8 mouse cellular contexts compared by ENCODE assay signal in the genomic region with DNA sequence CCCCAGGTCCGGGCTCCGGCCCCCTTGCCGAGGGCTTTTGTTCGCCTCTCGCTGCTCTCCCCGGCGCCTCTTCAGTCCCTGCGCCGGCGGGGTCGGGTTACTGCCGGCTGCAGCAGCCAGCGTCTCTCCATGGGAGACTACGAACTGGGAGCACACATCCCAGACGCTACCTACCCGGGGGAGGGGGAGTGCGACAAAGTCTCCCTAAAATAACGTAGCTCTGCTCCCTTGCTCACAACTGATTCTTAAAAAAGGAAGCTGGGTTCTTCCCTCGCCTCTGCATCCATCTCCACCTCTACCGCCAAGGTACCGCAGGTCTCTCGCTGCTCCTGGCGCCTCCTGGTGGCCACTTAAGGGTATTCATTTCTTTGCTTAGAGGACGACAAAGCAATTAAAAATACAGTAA. TPM values are rescaled to one million over a fixed set of nuclear protein-coding genes. Genes with fewer than 3 reads are reported as not detected.
DNase-seq lines count a peak whose midpoint lies in the region; TF ChIP-seq lines count a peak whose summit lies in the region.

A gene (minus strand): TSS at position 292 of the 406 bp plus-strand sequence.

- peaks cover 37% of the 10 kb centered on the region for H3K9me3 ChIP-seq in hindbrain, embryonic 10.5 days

- peaks cover 38% of the 10 kb centered on the region for H3K36me3 ChIP-seq in hindbrain, embryonic 10.5 days

- peaks cover 50% of the 10 kb centered on the region for H3K27me3 ChIP-seq in hindbrain, embryonic 10.5 days (ENCODE audit: insufficient read depth, poor library complexity, severe bottlenecking)

- peak; percentile 84 for TF ChIP-seq CTCF in lung, adult 2 months (IDR thresholded peaks at IDR 0.05; ENCODE audit: insufficient read depth, low read length)

- no peak for TF ChIP-seq POLR2A in lung, adult 2 months (IDR thresholded peaks at IDR 0.05; ENCODE audit: borderline replicate concordance, extremely low read depth, low read depth, low read length)

- H3K27ac ChIP-seq in hindbrain, embryonic 10.5 days: peak within 1 kb of the TSS; percentile 98

- under 1% methylated on average over 24 of the region's 24 CpGs for WGBS in hindbrain, embryonic 10.5 days
- under 1% methylated on average over 24 of the region's 24 CpGs for WGBS in lung, adult 2 months

- H3K4me1 ChIP-seq in hindbrain, embryonic 10.5 days (replicated peaks): peaks cover 39% of the 10 kb centered on the region
- H3K4me1 ChIP-seq in lung, adult 2 months (ENCODE audit: control insufficient read depth, insufficient read depth, low read length): peaks cover 3% of the 10 kb centered on the region

- peak within 1 kb of the TSS; percentile 69 for H3K4me3 ChIP-seq in hindbrain, embryonic 10.5 days
- H3K4me3 ChIP-seq in lung, adult 2 months (replicated peaks; ENCODE audit: extremely low read depth, low read depth, low read length): no peak within 1 kb of the TSS

- DNase-seq in MN1 (ENCODE audit: low spot score): peak; percentile 90
- DNase-seq in cerebellum, adult 9-10 months: peak; percentile 91
- DNase-seq in frontal cortex, adult 2 months (ENCODE audit: extremely low spot score in 1 of 2, low spot score in 1 of 2): peak; percentile 86 to 93
- DNase-seq in hindbrain, embryonic 10.5 days (ENCODE audit: low spot score): peak; percentile 86
- DNase-seq in layer of hippocampus, adult 8-10 months (ENCODE audit: low spot score in 2 of 2): peak; percentile 72 to 89
- peak; percentile 70 for DNase-seq in lung, adult 2 months
- DNase-seq in ovary, postnatal 36 days (ENCODE audit: low spot score): peak; percentile 69
- DNase-seq in thymus, postnatal 10 days (ENCODE audit: low spot score in 2 of 2): peak; percentile 69 to 86

RNA-seq across cellular contexts. Expression of the gene that starts here (rescaled TPM):
- polyA plus RNA-seq in frontal cortex, adult 2 months (2012; rRNA removed): 5.3 and 6.3 TPM in 2 replicates
- 1.5 and 2.4 TPM in 2 replicates for polyA plus RNA-seq in hindbrain, embryonic 10.5 days (2016; fragmentation: Nextera tagmentation; extraction: Ambion mirVana)
- total RNA-seq in layer of hippocampus, adult 8-10 months (2022): 10 to 100 TPM; 15.1 to 16.6 (median 15.8) TPM
- not detected in 2 replicates for polyA plus RNA-seq in lung, adult 2 months (2012; rRNA removed)

Comparison
In these comparisons a context has a peak if more than half of its experiments do, and no peak if none do; other contexts are left out.
1. Peak in DNase-seq in lung, adult 2 months; RNA of the gene not detected or under 1 TPM.